Mouse (Mus musculus) kidney, postnatal 4 days (tissue): ENCODE data around the gene Gm14308.
"Not testable (repeated sequence)": the region's sequence is repeated elsewhere in the genome, so short reads cannot be mapped to it uniquely, and the experiment has no call there.

Experiments used
- DNase-seq, 2 experiments: peaks; one replicate each; pipeline ENCODE4 v3.0.0; 2021; ENCODE audit warnings: mixed read lengths in 2 of 2

Gene Gm14308

GRCm38 (mm10) chr2:176636244-176636643, at the start of gene Gm14308:
Gene Gm14308, minus strand, starts transcription at chr2:176636344.
- DNase-seq = not testable (repeated sequence)

DNA sequence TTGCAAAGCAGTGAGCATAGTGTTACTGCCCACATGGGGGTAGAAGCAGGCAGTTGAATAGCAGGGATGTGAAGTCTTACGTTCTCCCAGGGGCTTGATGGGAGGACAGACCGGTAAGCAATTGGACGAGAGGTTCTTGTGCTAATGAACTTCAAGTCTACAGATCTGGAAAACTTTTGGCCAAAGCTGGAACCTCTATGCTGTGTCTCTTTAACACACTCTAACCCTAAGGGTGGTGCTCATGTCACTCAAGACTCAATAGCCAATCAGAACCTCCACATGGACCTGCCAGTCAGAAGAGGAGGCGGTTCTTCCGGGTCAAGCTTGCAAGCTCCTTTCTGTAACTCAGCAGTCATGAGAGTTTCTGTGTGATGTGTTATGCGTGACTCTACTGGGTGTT, 34.1 kb upstream of the Gm14308 start, which contains the start of gene Zfp973:
Gene Zfp973, plus strand, starts transcription at position 301 of the 400 bp plus-strand sequence.
- DNase-seq = not testable (repeated sequence)
